Mouse (Mus musculus) E14TG2a.4 (cell line): ENCODE measurements around the gene Tex29.

Source experiments
- CTCF ChIP-seq: conservative IDR thresholded peaks from 2 replicates; pipeline ENCODE4 v1.5.1; 2014; ENCODE audit warnings: low read length
- NANOG ChIP-seq: IDR thresholded peaks from 2 replicates; pipeline ENCODE4 v1.6.1; 2014; ENCODE audit warnings: borderline replicate concordance, low read length, mixed read lengths
- POU5F1 ChIP-seq: IDR thresholded peaks from 2 replicates; pipeline ENCODE4 v1.6.1; 2014; ENCODE audit warnings: low read length, borderline replicate concordance

DNA sequence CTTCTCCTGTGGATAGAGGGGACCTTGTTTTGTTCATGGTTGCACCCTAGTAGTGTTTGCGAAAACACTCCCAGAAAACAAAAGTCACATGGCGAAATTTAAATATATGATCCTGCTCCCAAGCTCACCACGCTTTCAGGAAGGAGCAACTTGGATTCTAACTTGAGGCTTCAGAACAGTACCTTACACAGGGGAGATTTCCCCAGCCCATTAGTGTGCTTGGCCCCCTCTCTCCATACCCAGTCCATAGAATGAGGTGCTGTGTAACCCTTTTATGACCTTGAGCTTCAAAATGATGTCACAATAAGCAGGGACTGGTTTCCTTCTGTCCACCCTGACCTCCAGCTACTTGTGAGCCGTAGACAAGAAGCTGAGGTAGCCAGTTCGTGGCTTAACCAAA, at the start of gene Tex29:
- TF ChIP-seq CTCF: no peak
- no peak for TF ChIP-seq POU5F1
- TF ChIP-seq NANOG: no peak
